Mouse (Mus musculus) midbrain, embryonic 13.5 days (tissue): ENCODE data around the gene Rac3. TPM values are rescaled to one million over a fixed set of nuclear protein-coding genes. Genes with fewer than 3 reads are reported as not detected.
"Not testable (repeated sequence)": the region's sequence is repeated elsewhere in the genome, so short reads cannot be mapped to it uniquely, and the experiment has no call there.

Experiments
- ATAC-seq: fragments of 200-750 bp; cut with Nextera tagmentation; 2 replicates; pipeline ENCODE4 v1.8.0; 2017; ENCODE audit warnings: mild to moderate bottlenecking, moderate TSS enrichment, moderate library complexity
- H3K27ac ChIP-seq: fragments of 300-500 bp; sonication (generic); 2 replicates; pipeline ENCODE4 v1.5.1; 2015; ENCODE audit warnings: inconsistent platforms, mild to moderate bottlenecking, moderate library complexity
- H3K27me3 ChIP-seq: fragments of 300-500 bp; sonication (generic); 2 replicates; pipeline ENCODE4 v1.6.1; 2015; ENCODE audit warnings: mild to moderate bottlenecking, inconsistent platforms
- H3K36me3 ChIP-seq: fragments of 300-500 bp; sonication (generic); 2 replicates; pipeline ENCODE4 v1.6.1; 2015; ENCODE audit warnings: mild to moderate bottlenecking, inconsistent platforms
- H3K4me1 ChIP-seq: fragments of 300-500 bp; sonication (generic); replicated peaks from 2 replicates; pipeline ENCODE4 v1.6.1; 2015; ENCODE audit warnings: inconsistent platforms
- H3K4me2 ChIP-seq: fragments of 300-500 bp; sonication (generic); replicated peaks from 2 replicates; pipeline ENCODE4 v1.6.1; 2015; ENCODE audit warnings: moderate library complexity, mild to moderate bottlenecking, inconsistent platforms
- H3K4me3 ChIP-seq: fragments of 300-500 bp; sonication (generic); replicated peaks from 2 replicates; pipeline ENCODE4 v1.5.1; 2015; ENCODE audit warnings: mild to moderate bottlenecking, inconsistent platforms
- H3K9ac ChIP-seq: fragments of 300-500 bp; sonication (generic); replicated peaks from 2 replicates; pipeline ENCODE4 v1.6.1; 2015; ENCODE audit warnings: mild to moderate bottlenecking, inconsistent platforms
- H3K9me3 ChIP-seq: fragments of 300-500 bp; sonication (generic); 2 replicates; pipeline ENCODE4 v1.6.1; 2016; ENCODE audit warnings: mild to moderate bottlenecking, inconsistent platforms
- WGBS: fragments of 180-500 bp; shearing (Covaris S2); methylation state at CpG from one replicate; pipeline ENCODE4 v1.1.7; 2015; 5-methylcytosine and 5-hydroxymethylcytosine counted together
- polyA plus RNA-seq: library from polyadenylated mRNA; unstranded; fragments of >200 nt; fragmentation: Nextera tagmentation; extraction: Ambion mirVana; gene quantifications from 2 replicates; pipeline ENCODE4 v1.2.1, GENCODE M21; 2015

Rac3 gene
- polyA plus RNA-seq, 1 experiment from 2014 or later, result 218 TPM

DNA sequence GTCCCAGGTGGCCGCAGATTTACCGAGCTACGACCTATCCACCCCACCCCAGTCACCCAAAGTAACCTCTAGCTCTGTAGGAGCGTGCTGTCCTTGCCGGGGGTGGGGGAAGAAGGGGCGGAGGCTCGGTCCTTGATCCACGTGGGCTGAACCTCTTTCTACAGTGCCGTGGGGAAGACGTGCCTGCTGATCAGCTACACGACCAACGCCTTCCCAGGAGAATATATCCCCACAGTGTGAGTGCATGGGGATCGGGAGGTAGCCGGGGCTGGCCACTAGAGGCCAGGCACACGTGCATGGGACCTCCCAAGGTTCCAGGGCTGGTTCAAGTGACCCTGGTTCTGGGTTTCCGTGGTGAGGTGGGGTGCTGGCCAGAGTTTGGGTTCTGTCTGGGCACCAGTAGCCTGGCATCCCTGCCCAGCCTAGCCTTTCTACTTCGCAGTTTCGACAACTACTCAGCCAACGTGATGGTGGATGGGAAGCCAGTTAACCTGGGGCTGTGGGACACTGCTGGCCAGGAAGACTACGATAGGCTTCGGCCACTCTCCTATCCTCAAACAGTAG is 879 bp downstream of the Rac3 start:
- no peak; the same call in 1 of the 2 replicates for ATAC-seq
- H3K4me2 ChIP-seq, result peak overlapping the region; percentile 98
- peak overlapping the region; percentile 73 for H3K4me3 ChIP-seq
- no peak overlapping the region for H3K27ac ChIP-seq
- H3K9me3 ChIP-seq, result no peaks in the 10 kb centered on the region
- WGBS, result 22% methylated on average over 21 of the region's 21 CpGs
- H3K9ac ChIP-seq, result peak overlapping the region; percentile 95
- peaks cover 22% of the 10 kb centered on the region for H3K27me3 ChIP-seq
- peaks cover 30% of the 10 kb centered on the region for H3K4me1 ChIP-seq
- peaks cover 26% of the 10 kb centered on the region for H3K36me3 ChIP-seq

- ATAC-seq, result no peak
Observed at GRCm38 (mm10) chr11:120722761-120723382, 1.6 kb downstream of the Rac3 start.

DNA sequence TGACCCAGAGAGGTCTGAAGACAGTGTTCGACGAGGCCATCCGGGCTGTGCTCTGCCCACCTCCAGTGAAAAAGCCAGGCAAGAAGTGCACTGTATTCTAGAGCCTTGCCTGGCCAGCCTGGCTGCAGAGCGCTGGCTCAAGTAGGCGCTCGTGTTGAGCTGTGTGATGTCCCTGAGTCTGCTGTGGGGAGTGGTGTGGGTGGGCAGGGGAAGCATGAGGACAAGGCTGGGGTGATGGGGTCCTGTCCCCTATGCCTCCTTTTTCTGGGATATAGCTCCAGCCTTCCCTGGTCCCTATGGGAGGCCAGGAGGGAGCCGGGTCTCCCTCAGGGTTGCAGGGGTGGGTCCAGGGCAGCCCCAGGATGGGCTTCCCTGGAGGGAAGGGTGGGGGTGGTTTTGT is 2.2 kb downstream of the Rac3 start:
- peaks cover 12% of the 10 kb centered on the region for H3K36me3 ChIP-seq
- H3K4me1 ChIP-seq, result peaks cover 30% of the 10 kb centered on the region
- H3K9ac ChIP-seq, result no peak overlapping the region
- no peak overlapping the region for H3K4me2 ChIP-seq
- peaks cover 29% of the 10 kb centered on the region for H3K27me3 ChIP-seq
- H3K4me3 ChIP-seq, result no peak overlapping the region
- WGBS, result 80% methylated on average over 7 of the region's 7 CpGs
- no peaks in the 10 kb centered on the region for H3K9me3 ChIP-seq
- H3K27ac ChIP-seq, result no peak overlapping the region
- no peak for ATAC-seq

More at GRCm38 (mm10) chr11:120722761-120723382, 1.6 kb downstream of the Rac3 start:
- H3K27ac ChIP-seq, result no peak overlapping the region
- no peak overlapping the region; the same call in 1 of the 2 replicates for H3K4me3 ChIP-seq
- 88% methylated on average over 11 of the region's 11 CpGs for WGBS
- no peak overlapping the region; the same call in 1 of the 2 replicates for H3K9ac ChIP-seq
- H3K27me3 ChIP-seq, result peaks cover 23% of the 10 kb centered on the region
- H3K4me1 ChIP-seq, result peaks cover 30% of the 10 kb centered on the region
- H3K9me3 ChIP-seq, result no peaks in the 10 kb centered on the region
- peak overlapping the region; percentile 98 for H3K4me2 ChIP-seq
- H3K36me3 ChIP-seq, result peaks cover 19% of the 10 kb centered on the region

- peak overlapping the region; percentile 65 for H3K9ac ChIP-seq
- H3K4me1 ChIP-seq, result peaks cover 26% of the 10 kb centered on the region
- H3K9me3 ChIP-seq, result no peaks in the 10 kb centered on the region
- H3K27ac ChIP-seq, result no peak overlapping the region
- H3K27me3 ChIP-seq, result peaks cover 49% of the 10 kb centered on the region
- peak overlapping the region; percentile 49 for H3K4me3 ChIP-seq
- no peaks in the 10 kb centered on the region for H3K36me3 ChIP-seq
- peak; percentile 25; the same call in 1 of the 2 replicates for ATAC-seq
- peak overlapping the region; percentile 81 for H3K4me2 ChIP-seq
- WGBS, result 19% methylated on average over 32 of the region's 36 CpGs
Observed at GRCm38 (mm10) chr11:120726243-120727168, 5.2 kb downstream of the Rac3 start.

- Histone ChIP-seq H3K36me3 (no peaks in the 10 kb centered on the region), H3K27ac (no peak within 1 kb of the TSS), H3K9me3 (no peaks in the 10 kb centered on the region), H3K4me2 (peak within 1 kb of the TSS; percentile 81), H3K27me3 (peaks cover 49% of the 10 kb centered on the region), H3K9ac (peak within 1 kb of the TSS; percentile 65), H3K4me1 (peaks cover 20% of the 10 kb centered on the region), H3K4me3 (peak within 1 kb of the TSS; percentile 49)
- peak; percentile 86 for ATAC-seq
- 1% methylated on average over 14 of the region's 14 CpGs for WGBS
Observed at GRCm38 (mm10) chr11:120727169-120727527, 5.9 kb downstream of the Rac3 start, which contains the start of gene Dcxr. Gene Dcxr, minus strand, starts transcription at chr11:120727281.

DNA sequence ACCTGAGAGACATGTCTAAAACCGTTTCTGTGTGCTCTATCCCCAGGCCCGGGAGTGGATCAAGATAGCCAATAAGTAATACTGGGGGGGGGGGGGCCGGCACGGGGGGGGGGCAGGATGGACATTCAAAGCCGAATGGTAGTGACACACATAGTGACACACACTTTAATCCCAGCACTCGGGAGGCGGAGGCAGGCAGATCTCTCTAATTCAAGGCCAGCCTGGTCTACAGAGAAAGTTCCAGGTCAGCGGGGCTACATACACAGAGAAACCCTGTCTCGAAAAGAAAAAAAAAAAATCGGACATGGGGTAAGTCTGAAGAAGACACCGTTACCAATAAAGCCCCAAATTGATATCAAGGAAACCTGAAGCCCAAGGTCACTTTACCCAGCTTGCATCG is 6.3 kb downstream of the Rac3 start:
- Histone ChIP-seq H3K4me3 (no peak overlapping the region), H3K36me3 (no peaks in the 10 kb centered on the region), H3K27ac (no peak overlapping the region), H3K4me1 (peaks cover 16% of the 10 kb centered on the region), H3K4me2 (peak overlapping the region; percentile 81; the same call in 1 of the 2 replicates), H3K9ac (no peak overlapping the region), H3K27me3 (peaks cover 48% of the 10 kb centered on the region), H3K9me3 (no peaks in the 10 kb centered on the region)
- ATAC-seq, result no peak
- 59% methylated on average over 12 of the region's 12 CpGs for WGBS

GRCm38 (mm10) chr11:120728530-120729240 is 7.4 kb downstream of the Rac3 start:
- ATAC-seq, result no peak

GRCm38 (mm10) chr11:120729432-120730050 is 8.3 kb downstream of the Rac3 start:
- Histone ChIP-seq H3K4me1 (peaks cover 13% of the 10 kb centered on the region), H3K4me2 (peak overlapping the region; percentile 25; the same call in 1 of the 2 replicates), H3K27me3 (peaks cover 43% of the 10 kb centered on the region)
- H3K27ac ChIP-seq, H3K9me3 ChIP-seq, H3K9ac ChIP-seq, H3K36me3 ChIP-seq, ATAC-seq, H3K4me3 ChIP-seq: not testable (repeated sequence)
- 2% methylated on average over 18 of the region's 21 CpGs for WGBS

More at GRCm38 (mm10) chr11:120728530-120729240, 7.4 kb downstream of the Rac3 start:
- no peak overlapping the region for H3K4me2 ChIP-seq
- peaks cover 43% of the 10 kb centered on the region for H3K27me3 ChIP-seq
- no peak overlapping the region for H3K9ac ChIP-seq
- H3K9me3 ChIP-seq, result no peaks in the 10 kb centered on the region
- no peak overlapping the region for H3K27ac ChIP-seq
- H3K4me3 ChIP-seq, result no peak overlapping the region
- 68% methylated on average over 11 of the region's 11 CpGs for WGBS
- no peaks in the 10 kb centered on the region for H3K36me3 ChIP-seq
- H3K4me1 ChIP-seq, result peaks cover 13% of the 10 kb centered on the region

DNA sequence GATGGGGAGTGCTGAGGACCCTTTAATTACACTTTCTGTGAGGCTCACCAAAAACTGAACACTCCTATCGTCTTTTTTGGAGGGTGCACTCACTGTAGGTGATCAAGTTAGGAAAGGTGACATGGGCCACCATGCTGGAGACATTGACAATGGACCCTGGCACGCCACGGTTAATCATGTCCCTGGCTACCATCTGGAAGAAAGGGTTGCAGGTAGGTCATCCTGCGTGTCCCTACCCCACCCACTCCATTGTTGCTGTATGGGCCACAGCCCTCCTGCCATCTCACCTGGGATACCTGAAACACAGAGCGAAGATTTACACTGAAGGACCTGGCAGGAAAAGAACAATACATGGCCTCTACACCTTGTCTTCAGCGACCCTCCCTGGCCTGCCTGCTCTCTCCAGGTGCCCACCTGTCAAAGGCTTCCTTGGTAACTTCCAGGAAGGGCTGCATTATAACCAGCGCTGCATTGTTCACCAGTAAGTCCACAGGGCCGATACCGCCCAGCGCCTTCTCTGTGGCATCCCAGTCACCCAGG is 9.1 kb downstream of the Rac3 start:
- Histone ChIP-seq H3K9ac (no peak overlapping the region), H3K4me1 (peaks cover 13% of the 10 kb centered on the region), H3K9me3 (no peaks in the 10 kb centered on the region), H3K27me3 (peaks cover 42% of the 10 kb centered on the region), H3K4me2 (no peak overlapping the region), H3K36me3 (no peaks in the 10 kb centered on the region), H3K4me3 (no peak overlapping the region), H3K27ac (no peak overlapping the region)
- WGBS, result 84% methylated on average over 10 of the region's 10 CpGs
- no peak for ATAC-seq

GRCm38 (mm10) chr11:120731395-120731794 is 10.1 kb downstream of the Rac3 start:
- Histone ChIP-seq H3K9me3 (no peaks in the 10 kb centered on the region), H3K4me2 (no peak overlapping the region), H3K4me3 (no peak overlapping the region), H3K36me3 (no peaks in the 10 kb centered on the region), H3K27ac (no peak overlapping the region), H3K4me1 (peaks cover 11% of the 10 kb centered on the region), H3K9ac (no peak overlapping the region), H3K27me3 (peaks cover 32% of the 10 kb centered on the region)
- WGBS, result 96% methylated on average over 1 of the region's 1 CpGs
- no peak for ATAC-seq
